Mouse (Mus musculus): ENCODE results near the gene A930033H14Rik. TPM values are rescaled to one million over a fixed set of nuclear protein-coding genes. Genes with fewer than 3 reads are reported as not detected.

Gene A930033H14Rik
- not detected in 2 replicates for polyA plus RNA-seq (2012)

DNA sequence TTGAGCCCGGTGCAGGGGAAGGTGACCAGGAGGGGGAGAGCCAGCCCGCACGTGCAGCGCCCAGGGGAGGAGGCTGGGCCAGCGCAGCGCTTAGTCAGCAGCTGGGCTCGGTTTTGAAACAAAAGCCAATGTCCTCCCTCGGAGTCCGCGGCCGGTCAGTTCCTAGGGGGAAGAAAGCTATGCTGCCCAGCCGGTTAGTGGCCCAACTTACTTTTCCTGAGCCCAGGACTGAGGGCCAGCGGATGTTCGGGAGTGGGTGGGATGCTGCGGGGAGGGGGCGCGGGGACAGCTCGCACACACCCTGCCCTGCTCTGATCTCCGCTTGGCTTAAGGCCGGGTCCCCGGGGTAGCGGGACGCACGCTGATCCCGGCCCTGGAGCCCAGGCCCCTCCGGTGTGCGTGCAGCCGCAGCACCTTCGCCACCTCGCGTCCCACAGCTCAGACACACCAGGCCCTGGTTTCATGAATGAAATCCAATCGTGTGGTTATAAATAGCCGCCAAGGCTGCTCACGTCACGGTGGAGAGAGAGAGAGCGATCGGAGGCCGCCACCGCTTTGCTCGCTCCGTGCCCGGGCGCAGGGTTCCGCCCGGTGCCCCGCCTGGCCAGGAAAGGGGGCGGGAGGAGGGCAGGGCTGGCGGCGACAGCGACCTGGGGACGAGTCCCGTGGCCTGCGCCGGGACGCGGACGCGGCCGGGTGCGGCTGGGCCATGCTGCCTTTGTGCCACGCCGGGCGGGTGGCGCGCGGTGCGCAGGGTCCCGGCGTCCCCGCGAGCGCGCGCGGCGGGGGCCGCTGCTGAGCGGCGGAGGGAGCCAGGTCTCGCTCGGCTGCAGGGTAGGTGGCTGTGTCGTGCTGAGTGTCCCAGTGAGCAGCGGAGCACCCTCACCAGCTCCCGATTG lies at the start of gene A930033H14Rik:
TSS of gene A930033H14Rik (minus strand) at position 557 of the 899 bp plus-strand sequence.
- TF ChIP-seq GATA1 (IDR thresholded peaks at IDR 0.05; ENCODE audit: low read length): no peak

DNA sequence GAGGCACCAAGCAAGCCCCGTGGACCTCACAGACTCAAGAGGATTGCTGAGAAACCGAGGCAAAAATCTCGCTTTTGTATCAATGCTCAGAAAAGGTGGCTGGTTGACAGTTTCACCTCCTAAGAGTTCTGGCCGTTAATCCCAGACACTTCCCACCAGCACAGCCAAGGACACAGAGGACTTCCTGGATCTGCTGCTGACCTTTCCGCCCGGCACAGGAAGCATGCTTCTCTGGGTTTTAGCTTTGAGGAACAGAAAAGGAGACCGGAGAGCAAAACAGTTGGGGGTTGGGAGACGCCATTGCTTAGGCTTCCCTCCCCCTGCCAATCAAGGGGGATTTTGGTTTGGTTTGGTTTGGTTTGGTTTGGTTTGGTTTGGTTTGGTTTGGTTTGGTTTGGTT lies 47.0 kb upstream of the A930033H14Rik start:
- no peak for TF ChIP-seq GATA1 (IDR thresholded peaks at IDR 0.05; ENCODE audit: low read length)

DNA sequence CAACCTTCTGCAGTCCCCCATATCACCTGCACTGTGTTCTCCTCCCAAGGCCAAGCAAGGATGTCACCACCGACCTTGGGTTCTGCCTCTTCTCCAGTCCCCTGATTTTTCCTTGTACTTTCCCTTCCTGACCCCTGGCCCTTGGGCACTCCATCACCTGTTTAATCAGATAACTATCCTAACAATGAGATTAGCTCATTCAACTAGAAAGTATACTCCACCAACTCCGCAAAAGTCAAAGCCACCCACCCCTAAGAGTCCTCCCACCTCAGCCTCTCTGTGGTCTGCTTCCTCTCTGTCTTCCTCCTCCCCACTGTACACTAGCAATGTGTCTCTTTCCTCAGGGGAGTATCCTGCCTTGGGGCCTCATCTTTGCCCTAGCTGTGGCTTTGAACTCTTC lies 46.3 kb upstream of the A930033H14Rik start:
- TF ChIP-seq GATA1 (IDR thresholded peaks at IDR 0.05; ENCODE audit: low read length): no peak

DNA sequence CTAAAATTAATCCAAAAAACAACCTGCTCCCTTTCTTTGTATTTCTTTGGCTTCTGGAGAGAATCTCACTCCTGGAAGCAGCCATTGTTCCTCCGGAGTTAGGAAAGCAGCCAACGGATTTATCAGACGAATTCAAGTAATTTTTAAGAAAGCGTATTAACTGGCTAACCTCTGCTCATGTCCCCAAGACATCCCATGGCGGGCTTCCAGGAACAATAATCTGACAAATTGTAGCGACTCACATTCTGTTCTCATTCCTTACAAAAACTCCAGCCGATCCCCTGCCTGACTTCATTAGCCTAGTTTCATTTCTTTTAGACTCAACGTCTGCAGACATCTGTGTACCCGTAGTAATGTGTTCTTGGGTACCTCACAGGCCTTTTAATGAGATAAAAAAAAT lies 45.7 kb upstream of the A930033H14Rik start:
- TF ChIP-seq GATA1 (IDR thresholded peaks at IDR 0.05; ENCODE audit: low read length): no peak

DNA sequence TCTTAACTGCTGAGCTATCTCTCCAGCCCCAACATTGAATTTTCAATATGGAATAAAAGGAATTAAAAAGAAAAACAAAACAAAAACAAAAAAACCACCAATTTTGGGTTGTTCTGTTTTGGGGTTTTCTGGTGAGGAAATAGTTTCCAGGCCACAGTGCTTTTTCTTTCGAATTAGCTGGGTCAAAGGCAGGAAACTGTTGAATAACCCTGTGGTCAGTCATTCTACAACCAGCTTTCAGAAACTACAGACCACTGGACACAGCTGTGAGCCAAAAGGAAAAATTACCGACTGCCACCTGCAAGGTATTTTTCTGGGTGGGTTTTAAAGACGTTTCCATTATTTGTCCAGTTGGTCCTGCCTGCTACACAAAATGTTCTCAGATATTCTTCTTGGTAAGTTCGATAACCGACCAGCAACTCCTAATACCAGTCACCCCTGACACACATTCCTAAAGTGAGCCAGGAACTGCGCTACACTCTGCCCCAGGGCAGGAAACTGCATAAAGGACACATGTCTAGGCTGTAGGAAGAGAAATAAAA lies 44.8 kb upstream of the A930033H14Rik start:
- no peak for TF ChIP-seq GATA1 (IDR thresholded peaks at IDR 0.05; ENCODE audit: low read length)

DNA sequence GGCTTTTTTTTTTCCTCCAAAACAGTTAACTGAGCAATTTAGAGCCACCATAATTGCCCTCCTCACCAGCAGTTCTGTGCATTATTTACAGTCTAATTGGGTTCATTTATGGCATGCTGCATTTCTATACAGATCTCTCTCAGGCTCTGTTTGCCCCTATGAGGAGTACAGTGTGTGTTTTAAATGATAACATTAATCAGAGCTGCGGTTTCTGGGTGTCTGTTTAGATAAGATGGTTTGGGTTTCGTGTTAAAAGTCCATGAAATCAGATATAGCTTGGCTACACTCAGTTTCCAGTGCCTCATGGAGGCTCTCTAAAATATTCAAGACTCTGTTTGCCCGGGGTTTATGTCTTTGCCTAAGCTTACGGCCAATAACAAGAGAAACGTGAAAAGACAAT lies 42.7 kb upstream of the A930033H14Rik start:
- TF ChIP-seq GATA1 (IDR thresholded peaks at IDR 0.05; ENCODE audit: low read length): no peak

DNA sequence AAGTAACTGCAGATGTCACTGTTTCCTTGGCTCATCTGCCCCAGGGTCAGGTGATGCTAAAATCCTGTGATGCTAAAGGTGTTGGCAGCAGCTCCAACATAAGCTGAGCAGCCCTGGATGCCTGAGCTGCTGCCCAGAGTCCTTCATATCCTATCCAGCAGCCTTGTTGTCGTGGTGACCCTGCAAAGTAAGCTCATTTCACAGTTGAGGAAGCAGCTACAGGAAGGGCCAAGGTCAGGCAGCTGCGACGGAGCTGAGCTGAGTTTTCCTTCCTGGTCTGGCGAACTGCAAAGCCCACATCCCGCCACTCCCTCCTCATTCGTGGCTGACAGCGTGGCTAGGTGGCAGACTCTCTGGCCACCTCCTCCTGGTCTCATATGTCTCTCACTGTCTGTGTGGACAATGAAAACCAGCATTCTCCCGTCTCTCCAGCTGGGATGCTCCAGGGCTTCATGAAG lies 41.5 kb upstream of the A930033H14Rik start:
- TF ChIP-seq GATA1 (IDR thresholded peaks at IDR 0.05; ENCODE audit: low read length): no peak

DNA sequence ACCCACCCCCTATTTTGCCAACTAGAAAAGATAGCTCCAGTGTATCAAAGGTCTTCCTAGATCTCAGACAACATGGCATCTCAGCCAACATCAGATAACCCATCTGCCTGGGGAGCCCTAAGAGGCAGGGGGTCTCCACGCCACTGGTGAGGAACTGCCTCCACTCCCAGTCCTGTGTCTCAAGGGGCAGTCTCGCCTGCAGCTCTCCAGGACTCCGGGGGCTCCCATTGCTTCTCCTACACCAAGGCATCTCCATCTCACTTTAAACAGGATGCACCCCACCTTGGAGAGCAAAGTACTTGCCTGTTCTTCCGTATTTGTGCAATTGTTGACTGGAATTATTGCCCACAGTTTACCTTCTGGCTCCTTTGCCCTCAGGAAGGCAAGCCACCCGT lies 40.8 kb upstream of the A930033H14Rik start:
- TF ChIP-seq GATA1 (IDR thresholded peaks at IDR 0.05; ENCODE audit: low read length): no peak

DNA sequence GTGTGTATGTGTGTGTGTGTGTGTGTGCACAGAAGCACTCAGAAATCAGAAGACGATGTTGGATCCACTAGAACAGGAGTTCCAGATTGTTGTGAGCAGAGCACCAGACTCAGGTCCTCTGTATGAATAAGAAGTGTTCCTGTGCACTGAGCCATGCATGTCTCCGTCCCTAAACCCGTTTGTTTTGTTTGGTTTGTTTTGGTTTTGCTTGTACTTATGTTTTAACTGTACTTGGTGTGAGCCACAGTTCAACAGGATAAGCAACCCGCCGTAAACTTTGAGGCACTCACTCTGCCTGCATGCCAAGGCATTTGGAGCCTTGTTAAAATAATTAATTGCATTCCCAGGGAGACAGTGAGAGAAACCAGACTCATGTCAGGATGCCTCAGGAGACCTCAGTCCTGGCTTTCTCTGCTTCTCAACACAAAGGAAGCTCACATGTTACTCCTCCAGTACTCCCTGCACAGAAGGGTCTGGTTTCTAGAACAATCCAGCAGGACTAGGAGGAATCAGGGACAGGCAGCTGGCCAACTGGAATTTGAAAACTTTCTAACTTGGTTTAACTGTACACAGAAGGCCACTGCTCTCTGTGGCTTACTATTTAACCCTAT lies 40.3 kb upstream of the A930033H14Rik start:
- no peak for TF ChIP-seq GATA1 (IDR thresholded peaks at IDR 0.05; ENCODE audit: low read length)

DNA sequence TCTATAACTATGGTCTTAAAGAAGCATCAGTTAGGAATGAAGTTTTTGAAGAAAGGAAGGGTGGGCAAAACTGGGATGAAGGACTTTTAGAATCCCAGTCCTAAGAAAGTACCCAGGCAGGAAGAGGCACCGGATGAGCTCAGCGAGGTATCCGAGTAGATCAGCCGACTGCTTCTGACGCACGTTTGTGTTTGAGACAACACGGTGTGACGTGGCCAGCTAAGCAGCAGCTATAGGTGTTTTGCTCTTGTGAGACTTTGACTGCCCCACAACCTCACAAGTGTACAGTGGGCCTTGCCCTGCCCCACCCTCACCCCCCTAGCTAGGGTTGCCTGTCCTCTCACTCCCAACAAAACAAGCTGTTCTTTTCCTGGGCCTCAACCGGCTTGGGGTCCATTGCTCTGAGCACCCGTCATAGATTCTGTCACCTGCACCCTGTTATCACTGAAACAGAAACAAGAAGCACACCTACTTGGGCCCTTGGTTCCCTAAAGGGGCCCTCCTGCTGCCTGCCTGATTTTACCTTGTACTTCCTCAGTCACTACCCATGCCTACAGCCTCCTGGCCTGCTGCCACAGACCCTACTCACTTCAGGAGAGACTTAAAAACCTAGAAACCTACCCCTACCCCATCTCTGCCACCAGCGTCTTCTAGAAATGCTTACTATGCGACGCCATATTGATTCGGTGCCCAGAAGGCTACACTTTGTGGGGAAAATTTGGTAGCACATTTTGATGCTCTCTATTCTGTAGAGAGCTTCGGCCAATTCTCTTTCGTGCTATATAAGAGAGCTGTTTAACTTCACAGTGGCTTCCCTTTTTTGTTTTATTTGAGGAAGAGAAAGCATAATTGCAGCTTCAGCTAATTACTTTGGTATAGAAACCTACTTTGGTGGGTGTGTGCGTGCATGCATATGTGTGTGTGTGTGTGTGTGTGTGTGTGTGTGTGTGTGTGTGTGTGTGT lies 39.5 kb upstream of the A930033H14Rik start:
- TF ChIP-seq GATA1 (IDR thresholded peaks at IDR 0.05; ENCODE audit: low read length): no peak

DNA sequence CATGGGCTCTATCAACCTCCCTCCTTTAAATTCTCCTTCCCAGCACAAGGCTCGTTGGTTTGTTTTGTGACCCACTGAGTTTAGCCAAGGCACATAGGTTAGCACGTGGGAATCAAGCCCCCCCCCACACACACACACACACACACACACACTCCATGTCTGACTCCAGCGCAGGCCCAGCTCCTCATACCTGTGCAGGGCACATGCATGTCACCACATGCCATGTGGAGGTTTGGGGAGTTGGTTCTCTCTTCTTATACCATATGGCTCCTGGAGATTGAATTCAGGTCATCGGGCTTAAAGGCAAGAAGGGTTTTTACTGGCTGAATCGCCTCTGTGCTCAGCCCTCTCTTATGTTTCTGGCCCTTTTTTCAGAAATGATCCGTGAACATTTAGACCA lies 38.4 kb upstream of the A930033H14Rik start:
- no peak for TF ChIP-seq GATA1 (IDR thresholded peaks at IDR 0.05; ENCODE audit: low read length)

DNA sequence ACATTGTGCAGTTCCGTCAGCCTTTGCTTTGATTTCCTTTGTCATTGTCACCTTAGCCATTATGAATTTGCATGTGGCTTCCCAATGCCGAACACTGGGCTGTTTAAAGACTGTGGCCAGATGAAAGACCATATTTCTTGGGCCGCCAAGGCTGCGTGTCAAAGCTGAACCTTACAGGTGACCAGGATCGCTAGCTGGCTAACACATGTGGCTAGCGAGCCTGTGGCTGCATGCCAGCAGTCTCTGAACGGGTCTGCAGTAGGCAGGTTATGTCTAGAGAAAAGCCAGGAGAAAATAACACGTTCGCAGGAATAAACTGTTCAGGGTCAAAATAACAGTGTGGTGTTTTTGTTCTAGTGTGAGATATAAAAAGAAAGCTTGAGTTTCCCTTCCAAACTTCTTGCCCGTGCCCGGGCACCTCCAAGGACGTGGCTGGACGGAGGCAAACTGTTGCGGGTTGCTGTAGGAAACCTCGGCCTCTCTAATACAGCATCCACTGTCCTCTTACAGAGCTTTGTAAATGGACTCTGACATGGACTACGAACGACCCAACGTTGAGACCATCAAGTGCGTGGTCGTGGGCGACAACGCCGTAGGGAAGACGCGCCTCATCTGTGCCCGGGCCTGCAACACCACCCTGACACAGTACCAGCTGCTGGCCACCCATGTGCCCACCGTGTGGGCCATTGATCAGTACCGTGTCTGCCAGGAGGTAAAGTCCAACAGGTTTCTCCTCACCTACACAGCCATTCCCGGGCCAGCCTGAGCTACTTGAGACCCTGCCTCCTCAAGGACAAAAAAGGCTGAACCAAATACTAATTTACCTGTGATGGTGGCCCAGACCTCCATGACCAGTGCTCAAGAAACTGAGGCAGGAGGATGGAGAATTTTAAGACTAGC lies 35.6 kb upstream of the A930033H14Rik start:
- TF ChIP-seq GATA1 (IDR thresholded peaks at IDR 0.05; ENCODE audit: low read length): no peak

DNA sequence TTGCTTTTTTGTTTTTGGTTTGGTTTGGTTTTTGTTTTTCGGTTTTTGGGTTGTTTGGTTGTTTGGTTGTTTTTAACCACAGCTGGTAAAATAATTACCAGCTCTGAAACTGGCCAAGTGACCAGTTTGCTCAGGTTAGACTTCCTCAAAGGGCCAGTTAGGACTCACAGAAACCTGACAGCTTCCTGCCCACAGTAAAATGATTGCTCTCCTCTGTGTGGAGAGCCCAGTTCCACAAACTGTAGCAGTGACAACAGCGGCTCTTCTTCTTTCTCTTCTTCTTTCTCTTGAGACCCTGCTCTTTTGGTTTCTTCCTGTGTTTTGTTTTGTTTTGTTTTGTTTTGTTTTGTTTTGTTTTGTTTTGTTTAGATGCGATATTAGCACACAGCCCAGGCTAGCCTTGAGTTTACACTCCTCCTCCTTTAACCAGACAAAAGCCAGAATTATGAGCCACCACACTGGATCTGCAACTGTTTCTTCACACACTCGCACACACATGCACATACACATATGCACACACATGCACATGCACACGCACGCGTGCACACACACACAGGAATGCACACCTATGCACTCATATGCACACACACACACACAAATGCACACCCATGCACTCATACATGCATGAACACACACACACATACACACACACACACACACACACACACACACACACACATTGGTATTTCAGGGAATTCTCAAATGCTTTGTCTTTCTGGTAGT lies 34.6 kb upstream of the A930033H14Rik start:
- TF ChIP-seq GATA1 (IDR thresholded peaks at IDR 0.05; ENCODE audit: low read length): no peak

DNA sequence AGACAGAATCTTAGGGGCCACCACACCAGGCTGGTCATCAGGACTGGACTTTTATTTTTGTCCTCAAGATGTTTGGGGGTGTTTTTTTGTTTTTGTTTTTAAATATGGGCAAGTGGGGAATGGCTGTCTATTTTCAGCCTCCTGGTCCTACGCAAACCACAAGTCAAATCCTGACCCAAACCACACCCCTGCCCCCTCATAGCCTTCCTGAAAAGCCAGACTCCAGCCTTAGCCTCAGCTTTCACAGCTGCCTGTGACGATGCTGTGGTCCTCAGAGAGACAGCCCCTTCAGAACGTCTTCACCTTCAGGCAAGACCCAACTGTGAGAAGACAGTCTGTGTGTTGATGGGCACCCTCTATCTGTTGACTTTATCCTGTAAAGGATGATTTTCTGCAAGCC lies 33.9 kb upstream of the A930033H14Rik start:
- no peak for TF ChIP-seq GATA1 (IDR thresholded peaks at IDR 0.05; ENCODE audit: low read length)

Measured in G1E-ER4 (cell line).